Mouse (Mus musculus): ENCODE data around the gene Olfr1340.

- TF ChIP-seq CTCF (conservative IDR thresholded peaks at IDR 0.05; ENCODE audit: low read length) (no peak), POU5F1 (IDR thresholded peaks at IDR 0.05; ENCODE audit: borderline replicate concordance, low read length) (no peak)
Observed at GRCm38 (mm10) chr4:118687086-118687485, 32.9 kb upstream of the Olfr1340 start.
